Mouse (Mus musculus): Measurements from ENCODE around the gene Ccdc15. TPM values are rescaled to one million over a fixed set of nuclear protein-coding genes. Genes with fewer than 3 reads are reported as not detected.
A peak's percentile ranks its signal among the peaks of the same experiment; 100 is the strongest.

The Ccdc15 gene
- total and polyA plus RNA-seq, 2 experiments from 2014 or later: 7.8 to 8.7 TPM

DNA sequence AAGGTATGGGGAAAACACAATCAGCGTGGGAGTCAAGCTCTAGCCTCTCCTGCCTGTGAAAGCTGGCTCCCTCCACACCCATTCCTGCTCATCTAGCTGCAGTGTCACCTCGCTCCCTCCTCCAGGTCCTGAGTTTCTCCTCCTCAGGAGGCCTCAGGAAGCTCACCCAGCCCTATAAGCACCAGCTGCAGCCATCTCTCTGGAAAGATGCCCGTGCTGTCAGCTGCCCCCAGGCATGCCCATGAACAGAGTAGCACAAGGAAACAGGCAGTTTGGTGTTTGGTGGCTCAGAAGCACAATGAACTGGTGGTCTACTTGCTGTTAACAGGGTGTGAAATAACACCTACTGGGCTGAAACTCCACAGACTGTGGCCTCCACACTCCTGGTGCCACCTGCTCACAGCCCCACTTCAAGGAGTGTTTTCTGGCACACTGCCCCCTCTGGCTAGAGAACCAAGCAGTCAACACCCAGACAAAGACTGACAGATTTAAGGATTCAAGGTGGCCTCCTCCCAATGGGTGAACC, 99.8 kb downstream of the Ccdc15 start:
- Histone ChIP-seq H3K4me1 (ENCODE audit: insufficient read depth) (no peaks in the 10 kb centered on the region), H3K4me3 (ENCODE audit: low read depth, low read length) (no peak overlapping the region), H3K9me3 (ENCODE audit: low read length) (no peaks in the 10 kb centered on the region), H3K27ac (ENCODE audit: low read depth, low read length) (no peak overlapping the region), H3K27me3 (ENCODE audit: insufficient read depth, low read length) (no peaks in the 10 kb centered on the region), H3K4me2 (ENCODE audit: low read depth) (no peak overlapping the region), H3K36me3 (ENCODE audit: insufficient read depth) (no peaks in the 10 kb centered on the region), H3K9ac (no peak overlapping the region)
- 31% methylated on average over 3 of the region's 3 CpGs for WGBS
- TF ChIP-seq CTCF (IDR thresholded peaks at IDR 0.05; ENCODE audit: low read depth): peak; percentile 16; the same call in 1 of the 2 replicates
- DNase-seq (peak; percentile 30), ATAC-seq (peak; percentile 81)

DNA sequence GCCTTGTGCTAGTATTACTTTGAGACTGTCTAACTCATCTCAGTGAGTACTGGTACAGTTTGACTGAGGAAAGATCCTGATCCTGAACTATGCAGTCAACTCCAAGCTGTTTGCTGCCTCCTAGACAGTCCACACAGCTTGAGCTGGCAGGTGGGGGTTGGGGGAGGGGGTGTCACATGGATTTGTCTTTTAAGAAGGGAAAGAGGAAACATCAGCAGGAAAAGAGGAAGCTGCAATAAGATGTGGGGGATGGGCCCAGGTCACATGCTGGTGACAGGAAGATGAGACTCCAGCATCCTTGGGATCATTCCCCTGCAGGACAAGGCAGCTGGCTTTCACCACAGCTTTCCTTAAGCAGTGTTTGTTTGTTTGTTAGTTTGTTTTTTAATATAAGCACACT, 100.8 kb downstream of the Ccdc15 start:
- Histone ChIP-seq H3K27ac (ENCODE audit: low read depth, low read length) (no peak overlapping the region), H3K9ac (no peak overlapping the region), H3K4me3 (ENCODE audit: low read depth, low read length) (no peak overlapping the region), H3K9me3 (ENCODE audit: low read length) (no peaks in the 10 kb centered on the region), H3K27me3 (ENCODE audit: insufficient read depth, low read length) (no peaks in the 10 kb centered on the region), H3K36me3 (ENCODE audit: insufficient read depth) (no peaks in the 10 kb centered on the region), H3K4me1 (ENCODE audit: insufficient read depth) (no peaks in the 10 kb centered on the region), H3K4me2 (ENCODE audit: low read depth) (no peak overlapping the region)
- no peak for ATAC-seq
- TF ChIP-seq CTCF (IDR thresholded peaks at IDR 0.05; ENCODE audit: low read depth): no peak
- no peak for DNase-seq

DNA sequence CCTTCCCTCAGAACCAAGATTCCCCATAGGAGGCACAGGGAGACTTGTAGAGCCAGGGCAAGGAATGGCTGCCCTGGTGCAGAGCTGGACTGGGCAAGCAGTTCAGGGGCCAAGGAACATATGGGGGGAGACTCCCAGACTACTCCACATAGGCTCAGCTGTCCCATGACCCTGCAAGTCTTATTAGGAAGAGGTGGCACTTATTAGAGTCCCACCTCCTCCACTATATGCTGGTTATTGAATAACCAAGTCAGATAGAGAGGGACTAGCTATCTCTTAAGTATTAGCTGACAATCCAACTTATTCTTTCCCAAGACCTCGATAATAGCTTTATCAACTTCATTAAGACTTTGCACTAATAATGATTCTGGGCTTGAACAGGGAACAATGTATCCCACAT, 102.4 kb downstream of the Ccdc15 start:
- TF ChIP-seq CTCF (IDR thresholded peaks at IDR 0.05; ENCODE audit: low read depth): no peak
- Histone ChIP-seq H3K27me3 (ENCODE audit: insufficient read depth, low read length) (no peaks in the 10 kb centered on the region), H3K4me1 (ENCODE audit: insufficient read depth) (no peaks in the 10 kb centered on the region), H3K27ac (ENCODE audit: low read depth, low read length) (no peak overlapping the region), H3K9me3 (ENCODE audit: low read length) (no peaks in the 10 kb centered on the region), H3K4me3 (ENCODE audit: low read depth, low read length) (no peak overlapping the region), H3K9ac (no peak overlapping the region), H3K36me3 (ENCODE audit: insufficient read depth) (no peaks in the 10 kb centered on the region), H3K4me2 (ENCODE audit: low read depth) (no peak overlapping the region)
- ATAC-seq (no peak), DNase-seq (no peak)
- 93% methylated on average over 1 of the region's 1 CpGs for WGBS

DNA sequence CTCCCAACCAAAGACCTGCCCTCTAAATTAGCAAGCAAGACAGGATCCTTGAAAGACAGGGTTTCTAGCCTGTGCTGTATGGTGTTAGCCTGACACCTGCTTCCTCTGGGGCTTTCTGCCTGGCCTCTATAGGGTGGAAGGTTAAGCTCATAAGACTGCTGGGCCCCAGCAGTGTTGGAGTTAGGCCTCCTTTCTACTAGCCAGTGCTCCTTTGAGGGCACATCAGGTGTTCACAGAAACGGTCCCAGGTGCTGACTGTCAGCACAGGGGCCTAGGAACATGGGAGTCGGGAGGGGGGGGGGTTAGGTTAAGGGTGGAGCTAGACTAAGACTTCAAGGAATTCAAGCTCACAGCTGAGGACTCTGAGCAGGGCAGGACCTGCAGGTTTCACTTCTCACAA, 102.8 kb downstream of the Ccdc15 start:
- no peak for TF ChIP-seq CTCF (IDR thresholded peaks at IDR 0.05; ENCODE audit: low read depth)
- Histone ChIP-seq H3K27ac (ENCODE audit: low read depth, low read length) (no peak overlapping the region), H3K9me3 (ENCODE audit: low read length) (no peaks in the 10 kb centered on the region), H3K36me3 (ENCODE audit: insufficient read depth) (no peaks in the 10 kb centered on the region), H3K27me3 (ENCODE audit: insufficient read depth, low read length) (no peaks in the 10 kb centered on the region), H3K4me1 (ENCODE audit: insufficient read depth) (no peaks in the 10 kb centered on the region), H3K9ac (no peak overlapping the region), H3K4me2 (ENCODE audit: low read depth) (no peak overlapping the region), H3K4me3 (ENCODE audit: low read depth, low read length) (no peak overlapping the region)
- DNase-seq (no peak), ATAC-seq (no peak)
- WGBS: 72% methylated on average over 2 of the region's 2 CpGs

DNA sequence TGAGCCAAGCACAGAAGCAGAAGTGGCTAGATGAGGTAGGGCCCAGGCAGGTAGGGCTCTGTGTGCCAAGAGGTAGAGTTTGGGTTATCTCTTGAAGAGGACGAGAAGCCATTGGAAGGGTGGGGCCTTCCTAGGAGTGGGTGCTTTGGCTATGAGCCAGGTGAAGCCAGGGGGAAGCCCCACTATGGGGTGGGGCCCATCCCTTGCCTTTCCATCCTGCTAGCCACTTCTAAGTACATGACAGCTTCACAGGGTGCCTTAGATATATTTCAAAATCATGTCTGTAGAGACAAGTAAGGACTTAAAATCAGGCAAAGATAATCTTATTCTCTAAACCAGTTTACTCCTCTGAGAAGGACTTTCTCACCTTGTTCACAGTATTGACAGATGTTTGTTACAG, 103.6 kb downstream of the Ccdc15 start:
- 80% methylated on average over 1 of the region's 1 CpGs for WGBS
- H3K4me3 ChIP-seq (ENCODE audit: low read depth, low read length): no peak overlapping the region
- H3K9me3 ChIP-seq (ENCODE audit: low read length): no peaks in the 10 kb centered on the region
- H3K9ac ChIP-seq: no peak overlapping the region
- H3K4me2 ChIP-seq (ENCODE audit: low read depth): no peak overlapping the region
- no peak overlapping the region for H3K27ac ChIP-seq (ENCODE audit: low read depth, low read length)
- ATAC-seq: no peak
- no peak for TF ChIP-seq CTCF (IDR thresholded peaks at IDR 0.05; ENCODE audit: low read depth)
- H3K27me3 ChIP-seq (ENCODE audit: insufficient read depth, low read length): no peaks in the 10 kb centered on the region
- DNase-seq: no peak
- H3K36me3 ChIP-seq (ENCODE audit: insufficient read depth): no peaks in the 10 kb centered on the region
- H3K4me1 ChIP-seq (ENCODE audit: insufficient read depth): no peaks in the 10 kb centered on the region

DNA sequence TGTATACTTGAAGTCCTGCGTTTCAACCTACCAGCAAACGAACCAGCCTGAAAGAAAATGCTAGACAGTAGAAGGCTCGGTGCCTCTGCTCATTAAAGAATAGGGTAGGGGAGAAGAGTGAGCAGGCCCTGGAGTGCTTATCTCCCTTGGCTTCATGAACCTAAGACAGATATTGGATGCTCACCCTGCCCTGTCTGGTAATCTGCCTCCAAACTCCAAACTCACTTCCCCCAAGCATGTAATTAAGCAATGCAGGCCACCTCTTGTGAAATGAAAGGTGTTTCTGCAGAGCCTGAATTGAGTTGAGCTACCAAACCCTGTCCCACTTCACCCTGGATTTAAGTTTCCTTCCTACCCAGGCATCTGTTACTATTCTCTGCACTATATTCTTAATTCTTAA, 105.5 kb downstream of the Ccdc15 start:
- 82% methylated on average over 3 of the region's 3 CpGs for WGBS
- DNase-seq (no peak), ATAC-seq (no peak)
- H3K27ac ChIP-seq (ENCODE audit: low read depth, low read length): no peak overlapping the region
- no peak overlapping the region for H3K4me3 ChIP-seq (ENCODE audit: low read depth, low read length)
- no peaks in the 10 kb centered on the region for H3K36me3 ChIP-seq (ENCODE audit: insufficient read depth)
- no peaks in the 10 kb centered on the region for H3K27me3 ChIP-seq (ENCODE audit: insufficient read depth, low read length)
- no peaks in the 10 kb centered on the region for H3K9me3 ChIP-seq (ENCODE audit: low read length)
- no peak overlapping the region for H3K9ac ChIP-seq
- no peak overlapping the region for H3K4me2 ChIP-seq (ENCODE audit: low read depth)
- no peak for TF ChIP-seq CTCF (IDR thresholded peaks at IDR 0.05; ENCODE audit: low read depth)
- H3K4me1 ChIP-seq (ENCODE audit: insufficient read depth): no peaks in the 10 kb centered on the region

DNA sequence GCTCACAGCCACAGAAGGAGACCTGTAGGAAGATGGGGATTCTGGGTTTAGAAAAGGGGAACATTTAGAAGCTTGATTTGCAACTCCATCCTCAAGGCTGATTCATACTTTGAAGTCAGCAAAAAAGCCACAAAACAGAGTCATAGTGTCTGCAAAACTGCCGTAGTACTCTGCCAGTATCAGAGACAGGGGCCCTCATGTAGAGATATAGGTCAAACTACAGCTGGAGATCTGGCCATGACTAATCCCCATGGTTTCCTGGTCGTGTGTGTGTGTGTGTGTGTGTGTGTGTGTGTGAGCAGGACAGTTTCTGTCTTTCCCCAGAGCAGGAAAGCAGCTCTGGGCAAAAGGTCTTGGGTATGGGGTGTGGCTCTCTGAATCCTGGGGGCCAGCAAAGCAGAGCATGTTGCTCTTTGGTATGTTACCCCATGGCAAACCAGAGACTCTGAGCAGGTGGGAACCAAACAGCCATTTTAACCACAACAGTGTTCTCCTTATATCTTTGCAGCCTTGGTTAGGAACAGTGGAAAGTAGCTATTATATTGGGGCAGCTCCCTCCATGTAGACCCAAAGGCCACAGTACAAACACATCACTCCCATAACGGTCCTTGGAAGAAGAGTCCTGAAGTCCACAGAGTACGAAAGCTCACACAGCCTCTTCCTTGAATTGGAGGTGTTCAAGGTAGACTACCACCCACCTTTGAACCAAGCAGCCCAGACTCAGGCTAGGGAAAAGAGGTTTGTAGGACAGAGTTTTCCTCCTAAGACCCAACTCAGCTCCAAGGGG, 112.1 kb downstream of the Ccdc15 start:
- 79% methylated on average over 4 of the region's 4 CpGs for WGBS
- Histone ChIP-seq H3K27me3 (ENCODE audit: insufficient read depth, low read length) (no peaks in the 10 kb centered on the region), H3K9ac (no peak overlapping the region), H3K4me1 (ENCODE audit: insufficient read depth) (no peaks in the 10 kb centered on the region), H3K36me3 (ENCODE audit: insufficient read depth) (no peaks in the 10 kb centered on the region), H3K9me3 (ENCODE audit: low read length) (no peaks in the 10 kb centered on the region), H3K4me2 (ENCODE audit: low read depth) (no peak overlapping the region), H3K27ac (ENCODE audit: low read depth, low read length) (no peak overlapping the region), H3K4me3 (ENCODE audit: low read depth, low read length) (no peak overlapping the region)
- no peak for ATAC-seq
- no peak for DNase-seq
- no peak for TF ChIP-seq CTCF (IDR thresholded peaks at IDR 0.05; ENCODE audit: low read depth)
